11 mouse cellular contexts compared by ENCODE assay signal in the genomic region with DNA sequence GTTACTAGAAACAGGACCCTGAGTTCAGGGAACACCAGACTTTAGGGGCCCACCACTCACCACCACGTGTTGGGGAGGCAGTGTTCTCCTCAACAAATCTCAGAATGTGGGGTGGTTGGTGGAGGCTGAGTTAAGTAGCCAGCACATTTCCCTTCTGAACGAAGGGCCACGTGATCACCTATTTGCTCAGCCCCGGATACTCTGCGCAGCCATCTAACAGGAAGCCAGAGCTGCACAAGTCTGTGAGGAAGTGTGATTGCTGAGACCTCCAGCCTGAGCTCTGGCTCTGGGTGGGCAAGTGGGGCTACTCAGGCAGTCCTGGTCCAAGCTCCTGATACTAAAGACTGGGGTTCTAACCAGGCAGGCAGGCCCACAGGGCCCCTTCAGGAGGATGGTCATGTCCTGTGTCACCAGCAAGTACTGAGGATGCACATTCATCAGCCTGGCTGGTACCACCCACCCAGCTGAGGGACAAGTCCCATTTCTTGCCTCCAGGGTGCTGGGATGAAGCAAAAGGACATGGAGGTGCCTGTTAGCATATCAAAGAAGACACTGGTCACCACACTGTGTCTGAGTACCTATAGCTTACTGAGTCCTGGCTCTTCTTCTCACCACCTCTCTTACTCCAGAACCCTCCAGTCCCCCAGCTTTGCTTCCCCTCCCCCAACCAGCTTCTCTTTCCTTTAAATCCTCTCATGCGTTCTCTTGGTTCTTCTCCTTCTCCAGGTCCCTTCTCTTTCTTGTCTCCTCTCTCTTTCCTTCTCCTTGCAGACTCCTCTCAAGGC. TPM values are rescaled to one million over a fixed set of nuclear protein-coding genes. Genes with fewer than 3 reads are reported as not detected.
DNase-seq lines count a peak whose midpoint lies in the region.
"Had no signal": no experiment of that assay in that cellular context is flagged by ENCODE, and none has a peak within 500 bp of the region (broad histone marks: within the 10 kb centered on the region; RNA-seq: fewer than 3 reads in every experiment).

No protein-coding gene starts in this region.

- no peak overlapping the region for H3K4me3 ChIP-seq in forebrain, embryonic 10.5 days

- H3K27me3 ChIP-seq in forebrain, embryonic 10.5 days (ENCODE audit: poor library complexity, severe bottlenecking): no peaks in the 10 kb centered on the region

- peaks cover 27% of the 10 kb centered on the region for H3K36me3 ChIP-seq in forebrain, embryonic 10.5 days (replicated peaks)

- intact Hi-C loops in heart, postnatal 14 days (cut with DNase I): no loop called here

- H3K27ac ChIP-seq in forebrain, embryonic 10.5 days: no peak overlapping the region

- 73% methylated on average over 6 of the region's 6 CpGs for WGBS in forebrain, embryonic 10.5 days

- peaks cover 14% of the 10 kb centered on the region for H3K4me1 ChIP-seq in forebrain, embryonic 10.5 days

- no peaks in the 10 kb centered on the region for H3K9me3 ChIP-seq in forebrain, embryonic 10.5 days

- DNase-seq in heart, adult 18-20 months: peak; percentile 25 to 63
- DNase-seq in heart, postnatal 14 days: no peak
- DNase-seq in ZHBTc4 (ENCODE audit: low read depth, low spot score): peak; percentile 73
- peak; percentile 35 for DNase-seq in lung, postnatal 14 days
- peak; percentile 33 to 64 for DNase-seq in thymus, adult 18-20 months
- no peak for DNase-seq in embryo, embryonic 9.5 days (ENCODE audit: extremely low spot score)
- DNase-seq in gastrocnemius, postnatal 4 days (ENCODE audit: low spot score in 2 of 2): no peak
- no peak for DNase-seq in forebrain, embryonic 10.5 days (ENCODE audit: extremely low spot score, low spot score)

RNA-seq across cellular contexts. Expression of a gene that starts 1.8 kb away (rescaled TPM):
- under 1 TPM; 0.10 to 0.54 TPM for total RNA-seq in heart, adult 18-20 months (2021)
- total RNA-seq in heart, postnatal 14 days (2021): under 1 TPM; 0.34 to 0.57 TPM
- total RNA-seq in gastrocnemius, postnatal 4 days (2021): under 1 TPM; 0.73 to 0.93 TPM
- 0.46 and 0.95 TPM in 2 replicates for polyA plus RNA-seq in forebrain, embryonic 10.5 days (2016; fragmentation: Nextera tagmentation; extraction: Ambion mirVana)
- polyA plus RNA-seq: forebrain, embryonic 14.5 days had no signal

RNA-seq across cellular contexts. Expression of a gene that starts 16.9 kb away (rescaled TPM):
- 10 to 100 TPM; 55.8 to 59.5 TPM for total RNA-seq in heart, adult 18-20 months (2021)
- 10 to 100 TPM; 64.7 to 69.6 TPM for total RNA-seq in heart, postnatal 14 days (2021)
- total RNA-seq in gastrocnemius, postnatal 4 days (2021): 10 to 100 TPM; 55.3 to 63.3 TPM
- polyA plus RNA-seq in forebrain, embryonic 10.5 days (2016; fragmentation: Nextera tagmentation; extraction: Ambion mirVana): 46.8 and 47.7 TPM in 2 replicates

RNA-seq across cellular contexts. Expression of a gene that starts 17.1 kb away (rescaled TPM):
- 10 to 100 TPM; 25.8 to 29.9 TPM for total RNA-seq in heart, adult 18-20 months (2021)
- total RNA-seq in heart, postnatal 14 days (2021): 10 to 100 TPM; 39.0 to 39.7 TPM
- 10 to 100 TPM; 37.9 to 41.3 TPM for total RNA-seq in gastrocnemius, postnatal 4 days (2021)
- polyA plus RNA-seq in forebrain, embryonic 10.5 days (2016; fragmentation: Nextera tagmentation; extraction: Ambion mirVana): 33.8 and 34.3 TPM in 2 replicates

RNA-seq across cellular contexts. Expression of a gene that starts 49.9 kb away (rescaled TPM):
- not detected for total RNA-seq in heart, adult 18-20 months (2021)
- not detected for total RNA-seq in heart, postnatal 14 days (2021)
- total RNA-seq in gastrocnemius, postnatal 4 days (2021): not detected
- polyA plus RNA-seq in forebrain, embryonic 10.5 days (2016; fragmentation: Nextera tagmentation; extraction: Ambion mirVana): 0.43 and 0.47 TPM in 2 replicates
- total RNA-seq: left cerebral cortex, adult 8-10 months had no signal
- polyA plus RNA-seq: stomach, embryonic 14.5 days had no signal

Comparison
In these comparisons a context has a peak if more than half of its experiments do, and no peak if none do; other contexts are left out.
1. DNase-seq: peak in heart, adult 18-20 months (2 of 2), ZHBTc4 (single experiment), lung, postnatal 14 days (single experiment) and thymus, adult 18-20 months (2 of 2); none in heart, postnatal 14 days (0 of 2), embryo, embryonic 9.5 days (single experiment), gastrocnemius, postnatal 4 days (0 of 2) and forebrain, embryonic 10.5 days (single experiment).